In genomic region chr7:27725566-27726538, GRCm38 (mm10) we compare ENCODE assay signal across 8 mouse cellular contexts. TPM values are rescaled to one million over a fixed set of nuclear protein-coding genes. Genes with fewer than 3 reads are reported as not detected.
DNase-seq lines count a peak whose midpoint lies in the region; ATAC-seq and TF ChIP-seq lines count a peak whose summit lies in the region.

No protein-coding gene starts in this region.

- H3K27me3 ChIP-seq in hindbrain, embryonic 11.5 days (ENCODE audit: control insufficient read depth, insufficient read depth, low read length) = no peaks in the 10 kb centered on the region
- H3K27me3 ChIP-seq in midbrain, embryonic 11.5 days (ENCODE audit: control insufficient read depth, insufficient read depth, low read length) = no peaks in the 10 kb centered on the region
- H3K27me3 ChIP-seq in spleen, adult 2 months (ENCODE audit: control insufficient read depth, insufficient read depth, low read length) = no peaks in the 10 kb centered on the region

- peak; percentile 69 for TF ChIP-seq CTCF in gastrocnemius, adult 2 months (IDR thresholded peaks at IDR 0.05)
- TF ChIP-seq CTCF in spleen, adult 2 months (IDR thresholded peaks at IDR 0.05; ENCODE audit: extremely low read depth, insufficient read depth, insufficient read length, insufficient replicate concordance) = peak; percentile 32; the same call in 1 of the 2 replicates

- H3K4me3 ChIP-seq in gastrocnemius, adult 2 months = no peak overlapping the region
- no peak overlapping the region for H3K4me3 ChIP-seq in hindbrain, embryonic 11.5 days (ENCODE audit: low read depth, low read length)
- no peak overlapping the region for H3K4me3 ChIP-seq in midbrain, embryonic 11.5 days (ENCODE audit: low read depth, low read length)
- H3K4me3 ChIP-seq in spleen, adult 2 months (ENCODE audit: extremely low read depth, insufficient read depth, insufficient read length) = no peak overlapping the region

- H3K9me3 ChIP-seq in hindbrain, embryonic 11.5 days (ENCODE audit: control insufficient read depth, low read length) = no peaks in the 10 kb centered on the region
- H3K9me3 ChIP-seq in midbrain, embryonic 11.5 days (ENCODE audit: control insufficient read depth, low read length) = no peaks in the 10 kb centered on the region

- H3K36me3 ChIP-seq in hindbrain, embryonic 11.5 days (ENCODE audit: control insufficient read depth, insufficient read depth, low read length) = no peaks in the 10 kb centered on the region
- H3K36me3 ChIP-seq in midbrain, embryonic 11.5 days (ENCODE audit: control insufficient read depth, insufficient read depth, low read length) = no peaks in the 10 kb centered on the region
- H3K36me3 ChIP-seq in spleen, adult 2 months (ENCODE audit: control insufficient read depth, insufficient read depth, low read length) = no peaks in the 10 kb centered on the region

- TF ChIP-seq POLR2A in spleen, adult 2 months (IDR thresholded peaks at IDR 0.05; ENCODE audit: low read depth, low read length) = no peak

- WGBS in hindbrain, embryonic 11.5 days = 40% methylated on average over 10 of the region's 12 CpGs
- 47% methylated on average over 12 of the region's 12 CpGs for WGBS in midbrain, embryonic 11.5 days
- 42% methylated on average over 12 of the region's 12 CpGs for WGBS in spleen, adult 2 months

- H3K9ac ChIP-seq in hindbrain, embryonic 11.5 days (ENCODE audit: low read depth, low read length) = 0 out of 2 replicates have a peak overlapping the region, but pooled peaks have one; percentile 8
- H3K9ac ChIP-seq in midbrain, embryonic 11.5 days (ENCODE audit: low read length) = peak overlapping the region; percentile 36

- peak; percentile 82 for ATAC-seq in hindbrain, embryonic 11.5 days (ENCODE audit: low FRiP score)
- peak; percentile 82 for ATAC-seq in midbrain, embryonic 11.5 days (ENCODE audit: low FRiP score)

- peak; percentile 26 for DNase-seq in gastrocnemius, adult 2 months
- no peak for DNase-seq in gastrocnemius, adult 8-10 months (ENCODE audit: low spot score in 2 of 2)
- DNase-seq in adipocyte (ENCODE audit: low spot score) = peak; percentile 69
- peak; percentile 46 for DNase-seq in embryo, embryonic 11.5 days (ENCODE audit: low read depth, low spot score)
- peak; percentile 78 for DNase-seq in hindbrain, embryonic 11.5 days (ENCODE audit: low spot score)
- DNase-seq in layer of hippocampus, postnatal 25 days (ENCODE audit: extremely low spot score in 1 of 2, low spot score in 1 of 2) = peak; percentile 21 to 50
- peak; percentile 90 for DNase-seq in midbrain, embryonic 11.5 days (ENCODE audit: low spot score, missing footprints)
- DNase-seq in spleen, adult 2 months (ENCODE audit: low read depth in 1 of 2, low spot score in 2 of 2) = peak; percentile 12 to 49

- no peaks in the 10 kb centered on the region for H3K4me1 ChIP-seq in hindbrain, embryonic 11.5 days (replicated peaks; ENCODE audit: control insufficient read depth, insufficient read depth, low read length)
- no peaks in the 10 kb centered on the region; the same call in 1 of the 2 replicates for H3K4me1 ChIP-seq in midbrain, embryonic 11.5 days (ENCODE audit: control insufficient read depth, insufficient read depth, low read length)
- H3K4me1 ChIP-seq in spleen, adult 2 months (ENCODE audit: control insufficient read depth, insufficient read depth, insufficient read length) = no peaks in the 10 kb centered on the region

- no peak overlapping the region for H3K4me2 ChIP-seq in hindbrain, embryonic 11.5 days (replicated peaks; ENCODE audit: low read depth, low read length)
- H3K4me2 ChIP-seq in midbrain, embryonic 11.5 days = no peak overlapping the region

- intact Hi-C loops in gastrocnemius, adult 2 months (cut with DNase I) = loop anchor here (2.0 to 10.0 kb wide), 3 partner anchors 35 to 389 kb away; partner anchors contain the start of genes Ltbp4 and Ttc9b

- H3K27ac ChIP-seq in gastrocnemius, adult 2 months = peak overlapping the region; percentile 12; the same call in 1 of the 2 replicates
- no peak overlapping the region for H3K27ac ChIP-seq in hindbrain, embryonic 11.5 days (ENCODE audit: low read depth, low read length)
- H3K27ac ChIP-seq in midbrain, embryonic 11.5 days (ENCODE audit: low read depth, low read length) = no peak overlapping the region
- H3K27ac ChIP-seq in spleen, adult 2 months (ENCODE audit: insufficient read depth, low read length) = no peak overlapping the region

RNA-seq across cellular contexts. Expression of gene Zfp60, which starts 5.3 kb away (rescaled TPM):
- 1 to 10 TPM; 5.9 to 9.0 TPM for total RNA-seq in gastrocnemius, adult 2 months (2021)
- total RNA-seq in gastrocnemius, adult 8-10 months (2022) = 1 to 10 TPM; 5.8 to 9.5 (median 6.8) TPM
- 90.6 and 93.9 TPM in 2 replicates for polyA plus RNA-seq in hindbrain, embryonic 11.5 days (2014; fragmentation: Nextera tagmentation; extraction: Ambion mirVana)
- 10 to 100 TPM; 36.4 to 42.7 TPM for total RNA-seq in layer of hippocampus, postnatal 25 days (2021)
- polyA plus RNA-seq in midbrain, embryonic 11.5 days (2014; fragmentation: Nextera tagmentation; extraction: Ambion mirVana) = 83.0 and 89.2 TPM in 2 replicates
- polyA plus RNA-seq in spleen, adult 2 months (2012; rRNA removed) = 1.2 TPM in 2 replicates

RNA-seq across cellular contexts. Expression of gene Zfp607b, which starts 36.7 kb away (rescaled TPM):
- under 1 TPM; 0.43 to 0.84 TPM for total RNA-seq in gastrocnemius, adult 2 months (2021)
- under 1 TPM; 0.11 to 0.70 (median 0.33) TPM for total RNA-seq in gastrocnemius, adult 8-10 months (2022)
- polyA plus RNA-seq in hindbrain, embryonic 11.5 days (2014; fragmentation: Nextera tagmentation; extraction: Ambion mirVana) = 7.3 and 8.5 TPM in 2 replicates
- 1 to 10 TPM; 7.9 to 9.0 TPM for total RNA-seq in layer of hippocampus, postnatal 25 days (2021)
- 8.6 and 9.3 TPM in 2 replicates for polyA plus RNA-seq in midbrain, embryonic 11.5 days (2014; fragmentation: Nextera tagmentation; extraction: Ambion mirVana)
- polyA plus RNA-seq in spleen, adult 2 months (2012; rRNA removed) = 0.06 and 0.13 TPM in 2 replicates

RNA-seq across cellular contexts. Expression of gene Map3k10, which starts 51.5 kb away (rescaled TPM):
- total RNA-seq in gastrocnemius, adult 2 months (2021) = 10 to 100 TPM; 35.3 to 39.1 TPM
- 10 to 100 TPM; 40.0 to 47.7 (median 42.4) TPM for total RNA-seq in gastrocnemius, adult 8-10 months (2022)
- polyA plus RNA-seq in hindbrain, embryonic 11.5 days (2014; fragmentation: Nextera tagmentation; extraction: Ambion mirVana) = 6.2 and 8.8 TPM in 2 replicates
- 100 to 1,000 TPM; 195 to 201 TPM for total RNA-seq in layer of hippocampus, postnatal 25 days (2021)
- 5.1 and 8.8 TPM in 2 replicates for polyA plus RNA-seq in midbrain, embryonic 11.5 days (2014; fragmentation: Nextera tagmentation; extraction: Ambion mirVana)
- 16.1 and 22.2 TPM in 2 replicates for polyA plus RNA-seq in spleen, adult 2 months (2012; rRNA removed)

Comparison
In these comparisons a context has a peak if more than half of its experiments do, and no peak if none do; other contexts are left out.
1. DNase-seq: peak in gastrocnemius, adult 2 months (single experiment), adipocyte (single experiment), embryo, embryonic 11.5 days (single experiment), hindbrain, embryonic 11.5 days (single experiment), layer of hippocampus, postnatal 25 days (2 of 2), midbrain, embryonic 11.5 days (single experiment) and spleen, adult 2 months (2 of 2); none in gastrocnemius, adult 8-10 months (0 of 2).
2. RNA of gene Zfp607b, which starts 36.7 kb away (total RNA-seq): 7.9 to 9.0 TPM in layer of hippocampus, postnatal 25 days; 0.43 to 0.84 TPM in gastrocnemius, adult 2 months and 0.11 to 0.70 TPM in gastrocnemius, adult 8-10 months; every median in the first group is over 4 times any median in the second.
3. RNA of gene Map3k10, which starts 51.5 kb away (total RNA-seq): 195 to 201 TPM in layer of hippocampus, postnatal 25 days; 40.0 to 47.7 TPM in gastrocnemius, adult 8-10 months and 35.3 to 39.1 TPM in gastrocnemius, adult 2 months; every median in the first group is over 4 times any median in the second.